Mouse (Mus musculus) erythroblast, embryonic 14.5 days (primary cell): Measurements from ENCODE around the gene Rbm28.

Experiments used
- GATA1 ChIP-seq: IDR thresholded peaks from 2 replicates; pipeline ENCODE4 v1.6.1; 2012; ENCODE audit warnings: low read length, inconsistent platforms, mixed read lengths
- TAL1 ChIP-seq: IDR thresholded peaks from 3 replicates; pipeline ENCODE4 v1.6.1; 2012; ENCODE audit warnings: low read length, inconsistent platforms, mixed read lengths

GRCm38 (mm10) chr6:29079291-29079690 is 85.5 kb downstream of the Rbm28 start:
- TF ChIP-seq TAL1 (no peak), GATA1 (no peak)
